Mouse (Mus musculus) hindbrain, embryonic 11.5 days (tissue): Measurements from ENCODE around the gene Slc35f3. TPM values are rescaled to one million over a fixed set of nuclear protein-coding genes. Genes with fewer than 3 reads are reported as not detected.

ENCODE experiments used
- ATAC-seq: fragments of 200-750 bp; cut with Nextera tagmentation; 2 replicates; pipeline ENCODE4 v1.8.0; 2017; ENCODE audit warnings: mild to moderate bottlenecking, moderate TSS enrichment, moderate library complexity; ENCODE audit not compliant: low FRiP score
- DNase-seq: peaks from one replicate; pipeline ENCODE4 v3.0.0-alpha.2; 2015; ENCODE audit warnings: low spot score
- H3K27ac ChIP-seq: fragments of 300-500 bp; sonication (generic); 2 replicates; pipeline ENCODE4 v1.5.1; 2014; ENCODE audit warnings: mild to moderate bottlenecking, low read depth, low read length
- H3K27me3 ChIP-seq: fragments of 300-500 bp; sonication (generic); 2 replicates; pipeline ENCODE4 v1.6.1; 2014; ENCODE audit warnings: mild to moderate bottlenecking, low read length, moderate library complexity, mixed read lengths; ENCODE audit not compliant: control insufficient read depth, insufficient read depth
- H3K36me3 ChIP-seq: fragments of 300-500 bp; sonication (generic); 2 replicates; pipeline ENCODE4 v1.6.1; 2014; ENCODE audit warnings: mild to moderate bottlenecking, low read length, moderate library complexity, mixed read lengths; ENCODE audit not compliant: control insufficient read depth, insufficient read depth
- H3K4me1 ChIP-seq: fragments of 300-500 bp; sonication (generic); replicated peaks from 2 replicates; pipeline ENCODE4 v1.6.1; 2014; ENCODE audit warnings: low read length, mixed read lengths; ENCODE audit not compliant: control insufficient read depth, insufficient read depth
- H3K4me2 ChIP-seq: fragments of 300-500 bp; sonication (generic); replicated peaks from 2 replicates; pipeline ENCODE4 v1.6.1; 2014; ENCODE audit warnings: mild to moderate bottlenecking, low read depth, low read length
- H3K4me3 ChIP-seq: fragments of 300-500 bp; sonication (generic); 2 replicates; pipeline ENCODE4 v1.5.1; 2014; ENCODE audit warnings: low read depth, low read length
- H3K9ac ChIP-seq: fragments of 300-500 bp; sonication (generic); 2 replicates; pipeline ENCODE4 v1.6.1; 2014; ENCODE audit warnings: low read depth, low read length
- H3K9me3 ChIP-seq: fragments of 300-500 bp; sonication (generic); 2 replicates; pipeline ENCODE4 v1.6.1; 2016; ENCODE audit warnings: low read length; ENCODE audit not compliant: control insufficient read depth
- WGBS: fragments of 180-500 bp; shearing (Covaris S2); extraction: QIAGEN DNeasy Blood & Tissue Kit; methylation state at CpG from one replicate; pipeline ENCODE4 v1.1.7; 2014; 5-methylcytosine and 5-hydroxymethylcytosine counted together
- polyA plus RNA-seq: library from polyadenylated mRNA; unstranded; fragments of >200 nt; fragmentation: Nextera tagmentation; extraction: Ambion mirVana; gene quantifications from 2 replicates; pipeline ENCODE4 v1.2.1, GENCODE M21; 2014

The Slc35f3 gene
- polyA plus RNA-seq, 1 experiment from 2014 or later: 0.08 TPM

DNA sequence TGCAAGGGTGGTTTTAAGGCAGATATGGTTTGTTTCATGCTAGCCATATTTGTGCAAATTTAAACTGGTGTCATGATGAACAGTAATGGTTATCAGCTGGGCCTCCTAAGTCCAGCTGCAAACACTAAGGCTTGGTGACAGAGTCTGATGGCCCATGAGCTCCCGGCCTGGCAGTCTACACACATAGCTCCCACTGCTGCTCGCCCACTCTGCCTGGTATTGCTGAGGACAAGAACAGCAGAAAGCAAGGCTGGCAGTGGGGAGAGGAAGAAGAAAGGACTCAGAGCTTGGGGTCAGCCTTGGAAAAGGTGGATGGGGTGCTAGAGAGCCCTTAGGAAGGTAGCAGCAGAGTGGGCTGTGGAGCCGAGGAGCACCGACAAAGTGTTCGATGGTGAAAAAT, 131.3 kb downstream of the Slc35f3 start:
- H3K27me3 ChIP-seq: no peaks in the 10 kb centered on the region
- 97% methylated on average over 5 of the region's 5 CpGs for WGBS
- no peak overlapping the region for H3K9ac ChIP-seq
- no peak overlapping the region for H3K27ac ChIP-seq
- ATAC-seq (no peak), DNase-seq (no peak)
- H3K4me3 ChIP-seq: no peak overlapping the region
- H3K36me3 ChIP-seq: peaks cover 8% of the 10 kb centered on the region; the same call in 1 of the 2 replicates
- no peaks in the 10 kb centered on the region for H3K9me3 ChIP-seq
- H3K4me2 ChIP-seq: no peak overlapping the region
- no peaks in the 10 kb centered on the region for H3K4me1 ChIP-seq

DNA sequence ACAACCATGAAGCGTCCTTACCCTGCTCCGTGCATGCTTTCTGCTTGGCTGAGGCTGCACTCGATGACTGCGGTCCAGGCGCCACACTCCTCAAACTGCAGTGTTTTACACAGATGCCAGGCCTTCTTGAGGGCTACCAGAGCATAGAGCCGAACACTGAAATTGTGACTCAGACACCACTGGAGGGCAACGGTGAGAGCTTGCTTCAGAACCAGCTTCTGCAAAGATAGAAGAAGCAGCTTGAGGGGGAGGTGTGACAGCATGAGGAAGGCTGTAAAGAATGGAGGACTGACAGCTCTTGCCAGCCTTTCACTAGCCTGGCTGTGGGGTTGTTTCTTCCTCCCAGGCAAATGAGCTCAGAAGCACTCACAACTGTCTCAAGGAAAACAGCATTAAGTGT, 135.5 kb downstream of the Slc35f3 start:
- H3K4me2 ChIP-seq: no peak overlapping the region
- no peak for ATAC-seq
- no peaks in the 10 kb centered on the region for H3K36me3 ChIP-seq
- no peak for DNase-seq
- 88% methylated on average over 7 of the region's 7 CpGs for WGBS
- no peak overlapping the region for H3K9ac ChIP-seq
- no peaks in the 10 kb centered on the region for H3K9me3 ChIP-seq
- no peaks in the 10 kb centered on the region for H3K27me3 ChIP-seq
- no peak overlapping the region for H3K4me3 ChIP-seq
- H3K4me1 ChIP-seq: no peaks in the 10 kb centered on the region
- H3K27ac ChIP-seq: no peak overlapping the region

DNA sequence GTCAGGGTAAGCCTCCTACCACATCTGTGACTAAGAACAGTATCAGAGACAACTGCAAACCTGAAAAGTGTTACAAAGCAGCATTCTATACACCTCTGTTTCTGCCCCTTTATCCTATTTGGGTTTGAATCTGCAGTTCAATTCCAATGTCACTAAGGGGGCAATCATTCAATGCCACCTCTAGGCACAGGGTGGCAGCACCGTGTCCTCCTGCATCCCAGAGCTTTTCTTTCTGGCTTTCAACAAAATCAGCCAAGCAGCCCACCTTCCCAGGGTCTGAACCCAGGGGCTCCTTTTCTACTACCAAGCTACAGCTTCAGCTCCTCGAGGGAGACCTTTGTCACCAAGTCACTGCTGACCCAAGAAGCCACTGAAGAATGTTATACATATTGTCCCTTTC, 140.6 kb downstream of the Slc35f3 start:
- no peaks in the 10 kb centered on the region for H3K4me1 ChIP-seq
- H3K9me3 ChIP-seq: no peaks in the 10 kb centered on the region
- no peak overlapping the region for H3K4me3 ChIP-seq
- no peak overlapping the region for H3K27ac ChIP-seq
- no peak overlapping the region for H3K4me2 ChIP-seq
- DNase-seq: no peak
- no peak for ATAC-seq
- no peaks in the 10 kb centered on the region for H3K27me3 ChIP-seq
- H3K36me3 ChIP-seq: no peaks in the 10 kb centered on the region
- H3K9ac ChIP-seq: no peak overlapping the region
- WGBS: 60% methylated on average over 2 of the region's 2 CpGs

Other genes starting within 250 kb of the Slc35f3 start
- gene Coa6, start 124.0 kb downstream of the Slc35f3 start, polyA plus RNA-seq: 46.8 and 50.7 TPM in 2 replicates
- 2.3 and 2.4 TPM in 2 replicates for gene Tarbp1, start 176.5 kb downstream of the Slc35f3 start, polyA plus RNA-seq